Mouse (Mus musculus): ENCODE measurements around the gene Gm884. TPM values are rescaled to one million over a fixed set of nuclear protein-coding genes. Genes with fewer than 3 reads are reported as not detected.

Gm884 gene
- polyA plus RNA-seq, 1 experiment from 2014 or later = not detected

DNA sequence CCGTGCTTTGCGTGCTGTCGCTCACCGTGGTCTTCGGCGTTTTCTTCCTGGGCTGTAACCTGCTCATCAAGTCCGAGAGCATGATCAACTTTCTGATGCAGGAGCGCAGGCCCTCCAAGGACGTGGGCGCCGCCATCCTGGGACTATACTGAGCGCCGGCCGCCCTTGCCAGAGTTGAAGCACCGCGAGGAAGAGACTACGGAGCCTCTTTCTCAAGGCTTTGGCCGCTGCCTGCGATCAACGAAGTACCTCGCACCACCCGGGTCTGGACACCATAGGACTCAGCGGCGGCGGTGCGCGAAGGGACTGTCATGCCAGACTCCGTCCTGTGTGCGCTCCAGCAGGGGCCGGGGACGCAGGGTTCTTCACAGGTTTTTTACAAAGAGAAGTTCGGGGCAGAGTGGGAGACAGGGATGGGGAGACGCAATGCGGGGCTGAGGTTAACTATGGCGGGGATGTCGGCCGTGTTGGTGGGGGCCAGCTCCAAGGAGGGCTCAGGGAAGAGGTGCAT lies 29.1 kb upstream of the Gm884 start:
- H3K9ac ChIP-seq = no peak overlapping the region
- WGBS = 2% methylated on average over 37 of the region's 37 CpGs
- no peak overlapping the region for H3K27ac ChIP-seq
- H3K4me1 ChIP-seq (replicated peaks) = peaks cover 13% of the 10 kb centered on the region
- peak overlapping the region; percentile 59 for H3K4me2 ChIP-seq
- no peak for ATAC-seq (replicated peaks; ENCODE audit: insufficient number of reproducible peaks, insufficient read depth, low FRiP score, low read depth)
- H3K27me3 ChIP-seq = peaks cover 89% of the 10 kb centered on the region
- H3K4me3 ChIP-seq = peak overlapping the region; percentile 31
- no peaks in the 10 kb centered on the region for H3K9me3 ChIP-seq (replicated peaks)
- H3K36me3 ChIP-seq = no peaks in the 10 kb centered on the region

GRCm38 (mm10) chr11:103649301-103649982 lies 28.5 kb upstream of the Gm884 start, which contains the start of gene Rprml:
TSS of gene Rprml (plus strand) at chr11:103649570.
- WGBS = under 1% methylated on average over 71 of the region's 71 CpGs
- Histone ChIP-seq H3K4me2 (peak within 1 kb of the TSS; percentile 59), H3K27me3 (peaks cover 83% of the 10 kb centered on the region), H3K36me3 (no peaks in the 10 kb centered on the region), H3K9me3 (replicated peaks) (no peaks in the 10 kb centered on the region), H3K27ac (no peak within 1 kb of the TSS), H3K9ac (no peak within 1 kb of the TSS), H3K4me3 (peak within 1 kb of the TSS; percentile 31), H3K4me1 (replicated peaks) (peaks cover 13% of the 10 kb centered on the region)
- ATAC-seq (replicated peaks; ENCODE audit: insufficient number of reproducible peaks, insufficient read depth, low FRiP score, low read depth) = no peak

GRCm38 (mm10) chr11:103648656-103649055 lies 27.7 kb upstream of the Gm884 start:
- peaks cover 80% of the 10 kb centered on the region for H3K27me3 ChIP-seq
- no peak overlapping the region for H3K27ac ChIP-seq
- no peak overlapping the region for H3K9ac ChIP-seq
- H3K9me3 ChIP-seq (replicated peaks) = no peaks in the 10 kb centered on the region
- 25% methylated on average over 7 of the region's 7 CpGs for WGBS
- no peak overlapping the region for H3K4me2 ChIP-seq
- H3K36me3 ChIP-seq = no peaks in the 10 kb centered on the region
- no peak for ATAC-seq (replicated peaks; ENCODE audit: insufficient number of reproducible peaks, insufficient read depth, low FRiP score, low read depth)
- H3K4me1 ChIP-seq (replicated peaks) = peaks cover 13% of the 10 kb centered on the region
- H3K4me3 ChIP-seq = no peak overlapping the region

GRCm38 (mm10) chr11:103647921-103648620 lies 27.1 kb upstream of the Gm884 start:
- Histone ChIP-seq H3K27ac (no peak overlapping the region), H3K36me3 (no peaks in the 10 kb centered on the region), H3K9me3 (replicated peaks) (no peaks in the 10 kb centered on the region), H3K4me3 (no peak overlapping the region), H3K4me2 (no peak overlapping the region), H3K27me3 (peaks cover 74% of the 10 kb centered on the region), H3K9ac (no peak overlapping the region), H3K4me1 (replicated peaks) (peaks cover 13% of the 10 kb centered on the region)
- WGBS = 10% methylated on average over 11 of the region's 11 CpGs
- no peak for ATAC-seq (replicated peaks; ENCODE audit: insufficient number of reproducible peaks, insufficient read depth, low FRiP score, low read depth)

- no peaks in the 10 kb centered on the region for H3K9me3 ChIP-seq (replicated peaks)
- peaks cover 59% of the 10 kb centered on the region for H3K27me3 ChIP-seq
- no peaks in the 10 kb centered on the region for H3K36me3 ChIP-seq
- H3K9ac ChIP-seq = no peak overlapping the region
- WGBS = 72% methylated on average over 6 of the region's 6 CpGs
- no peak overlapping the region for H3K4me3 ChIP-seq
- no peak overlapping the region for H3K27ac ChIP-seq
- ATAC-seq (replicated peaks; ENCODE audit: insufficient number of reproducible peaks, insufficient read depth, low FRiP score, low read depth) = no peak
- peaks cover 13% of the 10 kb centered on the region for H3K4me1 ChIP-seq (replicated peaks)
- no peak overlapping the region for H3K4me2 ChIP-seq
These were observed 25.4 kb upstream of the Gm884 start for GRCm38 (mm10) chr11:103646301-103646700.

DNA sequence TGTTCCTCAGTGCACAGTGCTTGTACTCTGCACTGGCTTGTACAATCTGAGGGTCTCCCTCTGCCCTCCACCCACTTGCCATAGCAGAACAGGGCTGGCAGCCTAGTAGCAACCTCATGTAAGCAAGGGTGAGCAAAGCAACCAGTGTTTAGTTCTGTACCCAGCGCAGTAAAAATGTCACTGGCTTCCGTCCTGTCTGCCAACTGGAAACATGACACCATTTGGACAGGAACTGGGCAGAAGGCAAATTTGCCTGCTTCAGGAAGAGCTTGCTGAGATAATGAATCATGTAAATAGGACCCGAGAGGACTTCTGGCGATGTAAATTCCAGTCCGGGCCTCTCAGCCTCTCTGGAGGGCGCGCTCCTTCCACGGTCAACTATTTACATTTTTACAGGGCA lies 24.8 kb upstream of the Gm884 start:
- no peak overlapping the region for H3K4me2 ChIP-seq
- WGBS = 59% methylated on average over 8 of the region's 8 CpGs
- H3K9ac ChIP-seq = no peak overlapping the region
- no peaks in the 10 kb centered on the region for H3K9me3 ChIP-seq (replicated peaks)
- no peak for ATAC-seq (replicated peaks; ENCODE audit: insufficient number of reproducible peaks, insufficient read depth, low FRiP score, low read depth)
- peaks cover 13% of the 10 kb centered on the region for H3K4me1 ChIP-seq (replicated peaks)
- no peaks in the 10 kb centered on the region for H3K36me3 ChIP-seq
- H3K27me3 ChIP-seq = peaks cover 58% of the 10 kb centered on the region
- H3K4me3 ChIP-seq = no peak overlapping the region
- no peak overlapping the region for H3K27ac ChIP-seq

- no peak overlapping the region for H3K4me2 ChIP-seq
- 65% methylated on average over 9 of the region's 9 CpGs for WGBS
These were observed 22.3 kb upstream of the Gm884 start for GRCm38 (mm10) chr11:103643211-103643610.

GRCm38 (mm10) chr11:103639407-103639946 lies 18.5 kb upstream of the Gm884 start:
- Histone ChIP-seq H3K4me2 (no peak overlapping the region), H3K4me1 (replicated peaks) (no peaks in the 10 kb centered on the region), H3K9me3 (replicated peaks) (no peaks in the 10 kb centered on the region), H3K27me3 (peaks cover 51% of the 10 kb centered on the region), H3K4me3 (no peak overlapping the region), H3K36me3 (no peaks in the 10 kb centered on the region), H3K9ac (no peak overlapping the region), H3K27ac (no peak overlapping the region)
- no peak for ATAC-seq (replicated peaks; ENCODE audit: insufficient number of reproducible peaks, insufficient read depth, low FRiP score, low read depth)
- 3% methylated on average over 10 of the region's 10 CpGs for WGBS

More at GRCm38 (mm10) chr11:103643211-103643610, 22.3 kb upstream of the Gm884 start:
- ATAC-seq (replicated peaks; ENCODE audit: insufficient number of reproducible peaks, insufficient read depth, low FRiP score, low read depth) = no peak
- Histone ChIP-seq H3K4me3 (no peak overlapping the region), H3K27ac (no peak overlapping the region), H3K9me3 (replicated peaks) (no peaks in the 10 kb centered on the region), H3K36me3 (no peaks in the 10 kb centered on the region), H3K9ac (no peak overlapping the region), H3K27me3 (peaks cover 58% of the 10 kb centered on the region), H3K4me1 (replicated peaks) (no peaks in the 10 kb centered on the region)

GRCm38 (mm10) chr11:103638790-103639189 lies 17.9 kb upstream of the Gm884 start, which contains the start of gene Lyzl6:
TSS of gene Lyzl6 (minus strand) at chr11:103638890.
- no peaks in the 10 kb centered on the region for H3K9me3 ChIP-seq (replicated peaks)
- H3K4me2 ChIP-seq = no peak within 1 kb of the TSS
- no peak for ATAC-seq (replicated peaks; ENCODE audit: insufficient number of reproducible peaks, insufficient read depth, low FRiP score, low read depth)
- H3K27me3 ChIP-seq = peaks cover 47% of the 10 kb centered on the region
- H3K9ac ChIP-seq = no peak within 1 kb of the TSS
- H3K36me3 ChIP-seq = no peaks in the 10 kb centered on the region
- H3K27ac ChIP-seq = no peak within 1 kb of the TSS
- no peak within 1 kb of the TSS for H3K4me3 ChIP-seq
- whole genome bisulfite sequencing = 57% methylated on average over 3 of the region's 3 CpGs
- no peaks in the 10 kb centered on the region for H3K4me1 ChIP-seq (replicated peaks)

GRCm38 (mm10) chr11:103636261-103636660 lies 15.3 kb upstream of the Gm884 start:
- no peak overlapping the region for H3K4me3 ChIP-seq
- no peaks in the 10 kb centered on the region for H3K36me3 ChIP-seq
- no peaks in the 10 kb centered on the region for H3K9me3 ChIP-seq (replicated peaks)
- peaks cover 46% of the 10 kb centered on the region for H3K27me3 ChIP-seq
- no peak overlapping the region for H3K27ac ChIP-seq
- no peak overlapping the region for H3K4me2 ChIP-seq
- WGBS = 69% methylated on average over 6 of the region's 6 CpGs
- no peak for ATAC-seq (replicated peaks; ENCODE audit: insufficient number of reproducible peaks, insufficient read depth, low FRiP score, low read depth)
- H3K9ac ChIP-seq = no peak overlapping the region
- no peaks in the 10 kb centered on the region for H3K4me1 ChIP-seq (replicated peaks)

- Histone ChIP-seq H3K4me3 (no peak overlapping the region), H3K36me3 (no peaks in the 10 kb centered on the region), H3K9ac (no peak overlapping the region), H3K27ac (no peak overlapping the region), H3K4me1 (replicated peaks) (no peaks in the 10 kb centered on the region), H3K4me2 (no peak overlapping the region), H3K9me3 (replicated peaks) (no peaks in the 10 kb centered on the region), H3K27me3 (peaks cover 40% of the 10 kb centered on the region)
- 73% methylated on average over 3 of the region's 3 CpGs for WGBS
- no peak for ATAC-seq (replicated peaks; ENCODE audit: insufficient number of reproducible peaks, insufficient read depth, low FRiP score, low read depth)
These were observed 14.5 kb upstream of the Gm884 start for GRCm38 (mm10) chr11:103635481-103635880.

All from heart, embryonic 15.5 days (tissue).